Mouse (Mus musculus) urinary bladder, adult 18-20 months (tissue): ENCODE results near the gene E2f1.

Source experiments
- DNase-seq, 2 experiments: peaks; one replicate each; pipeline ENCODE4 v3.0.0; 2022; ENCODE audit warnings: low spot score in 2 of 2, mixed read lengths in 2 of 2

Gene E2f1

DNA sequence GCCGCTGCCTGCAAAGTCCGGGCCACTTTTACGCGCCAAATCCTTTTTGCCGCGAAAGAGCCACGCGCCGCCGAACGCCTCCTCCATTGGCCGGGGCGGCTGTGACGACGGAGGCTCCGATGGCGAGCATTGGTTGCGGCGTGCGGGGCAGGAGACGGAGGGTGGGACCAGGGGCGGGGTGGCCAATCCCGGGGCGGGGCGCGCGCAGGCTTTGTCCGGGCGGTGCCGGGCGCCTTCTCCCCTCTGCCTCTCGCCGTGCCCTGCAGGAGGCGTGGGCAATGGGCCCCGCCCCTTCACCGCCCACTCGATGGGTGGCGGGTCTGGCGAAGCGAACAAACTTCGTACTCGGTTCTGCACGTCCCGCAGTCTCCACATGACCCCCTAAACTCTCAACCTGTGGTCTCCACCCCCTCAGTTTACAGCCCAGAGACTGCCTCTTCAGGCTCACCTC, at the start of gene E2f1:
E2f1 (minus strand) TSS at position 57 of the 451 bp plus-strand sequence.
- peak; percentile 84 to 93 for DNase-seq

DNA sequence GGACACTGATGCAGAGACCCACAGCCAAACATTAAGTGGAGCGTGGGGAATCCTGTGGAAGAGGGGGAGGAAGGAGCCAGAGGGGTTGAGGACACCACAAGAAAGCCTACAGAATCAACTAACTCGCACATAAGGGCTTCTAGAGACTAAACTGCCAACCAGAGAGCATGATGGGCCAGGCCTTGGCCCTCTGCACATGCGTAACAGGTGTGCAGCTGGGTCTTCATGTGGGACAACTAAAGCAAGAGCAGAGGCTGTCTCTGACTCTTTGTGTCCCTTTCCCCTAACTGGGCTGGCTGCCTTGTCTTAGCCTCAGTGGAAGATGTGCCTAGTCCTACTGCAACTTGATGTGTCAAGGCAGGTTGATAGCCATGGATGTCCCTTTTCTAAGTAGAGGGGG, 47.4 kb upstream of the E2f1 start:
- no peak for DNase-seq

DNA sequence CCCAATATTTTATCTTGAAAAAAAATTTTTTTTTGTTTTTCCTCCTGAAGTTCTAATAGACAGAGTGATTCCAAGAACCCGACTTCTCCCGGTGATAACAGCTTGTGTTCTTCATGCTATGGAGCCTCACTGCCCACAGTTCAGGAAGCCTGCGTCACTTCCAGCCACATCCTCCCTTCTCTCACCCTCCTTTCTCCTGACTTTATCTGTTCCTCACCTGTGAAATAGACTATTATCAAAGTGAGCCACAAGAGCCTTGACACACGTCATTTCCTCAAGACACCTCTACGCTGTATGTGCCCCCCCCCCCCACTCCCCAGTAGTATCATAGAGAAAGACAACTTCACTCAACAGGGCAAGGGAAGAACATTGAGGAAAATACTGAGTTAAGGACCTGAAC, 46.0 kb upstream of the E2f1 start:
- no peak for DNase-seq

DNA sequence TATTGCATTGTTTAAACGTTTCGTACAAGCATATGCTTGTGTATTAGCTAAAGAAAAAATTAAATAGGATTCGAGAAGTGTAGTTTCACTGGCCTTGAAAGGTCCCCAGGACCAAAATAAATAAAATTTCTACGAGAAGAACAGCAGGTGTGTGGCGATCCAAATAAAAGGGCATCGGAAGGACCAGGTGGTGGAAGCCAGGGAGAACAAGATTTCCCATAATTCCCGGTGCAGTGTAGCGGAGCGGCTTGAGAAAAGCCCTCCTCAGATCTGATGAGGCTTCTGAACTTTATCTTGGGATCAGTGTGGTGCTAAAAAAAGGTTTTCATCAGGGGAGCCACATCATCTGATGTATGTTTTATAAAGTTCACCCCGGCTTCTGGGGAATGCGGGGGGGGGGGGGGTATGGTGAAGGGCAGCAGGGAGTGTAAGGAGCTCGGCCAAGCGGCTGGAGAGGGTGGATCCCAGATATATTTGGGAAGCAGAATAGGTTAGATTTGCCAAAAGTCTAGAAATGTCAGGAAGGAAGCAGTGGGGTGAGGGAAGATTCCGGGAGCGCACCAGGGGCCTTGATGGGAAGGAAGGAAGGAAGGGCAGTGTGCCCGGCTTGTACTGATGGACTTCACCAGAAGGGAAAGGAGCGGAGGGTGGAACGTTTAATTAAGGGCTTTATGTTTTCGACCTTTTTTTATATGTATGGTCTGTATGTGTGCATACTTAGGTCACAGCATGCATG, 45.3 kb upstream of the E2f1 start:
- no peak for DNase-seq

DNA sequence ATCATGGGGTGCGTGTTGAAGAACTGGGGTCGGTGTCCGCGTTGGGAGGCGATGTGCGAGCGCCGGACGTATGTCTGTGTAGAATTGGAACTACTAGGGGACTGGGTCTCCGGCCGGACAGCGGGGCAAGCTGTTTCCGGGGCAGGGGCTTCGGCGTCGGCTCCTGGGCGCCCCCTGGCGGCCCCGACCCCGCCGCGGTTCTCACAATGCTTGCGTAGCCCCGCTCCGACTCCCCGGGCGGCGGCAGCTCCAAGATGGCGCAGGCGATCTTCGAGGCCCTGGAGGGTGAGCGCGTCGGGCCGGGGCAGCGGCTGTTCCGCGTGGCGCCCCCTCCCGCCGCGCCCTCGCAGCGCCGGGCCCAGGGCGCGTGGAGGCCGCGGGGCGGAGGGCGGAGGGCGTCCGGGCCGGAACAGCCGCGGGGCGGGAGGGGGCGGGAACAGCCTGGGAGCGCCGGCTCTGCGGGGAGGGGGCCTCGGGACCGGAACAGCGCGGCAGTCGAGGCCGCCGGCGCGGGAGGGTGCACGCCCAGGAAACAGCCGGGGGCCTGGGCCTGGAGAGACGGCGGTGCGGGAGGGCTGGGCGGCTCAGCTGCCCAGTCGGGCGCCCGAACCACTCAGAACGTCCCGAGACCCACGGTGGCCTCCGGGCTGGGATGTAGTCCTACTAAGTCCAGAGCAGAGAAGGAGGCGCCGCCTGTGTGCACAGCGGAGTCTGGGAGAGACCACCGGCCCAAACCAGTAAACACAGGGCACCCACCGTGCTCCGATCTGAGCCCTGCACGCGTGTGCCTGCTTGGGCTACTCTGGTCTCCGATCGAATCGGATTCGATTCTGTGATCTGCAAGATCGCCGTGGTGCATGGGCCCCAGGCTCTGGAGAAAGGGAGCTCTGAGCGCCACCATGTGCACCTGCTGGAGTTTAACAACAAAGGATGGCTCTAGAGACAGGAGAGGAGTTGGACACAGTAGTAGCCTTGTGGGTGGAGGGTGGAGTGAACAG, 43.7 kb upstream of the E2f1 start, which contains the start of the genes Zfp341 and 4930519P11Rik:
Zfp341 (plus strand) TSS at position 180 of the 998 bp plus-strand sequence.
4930519P11Rik (minus strand) TSS at position 320 of the 998 bp plus-strand sequence.
- peak; percentile 72 to 84 for DNase-seq

DNA sequence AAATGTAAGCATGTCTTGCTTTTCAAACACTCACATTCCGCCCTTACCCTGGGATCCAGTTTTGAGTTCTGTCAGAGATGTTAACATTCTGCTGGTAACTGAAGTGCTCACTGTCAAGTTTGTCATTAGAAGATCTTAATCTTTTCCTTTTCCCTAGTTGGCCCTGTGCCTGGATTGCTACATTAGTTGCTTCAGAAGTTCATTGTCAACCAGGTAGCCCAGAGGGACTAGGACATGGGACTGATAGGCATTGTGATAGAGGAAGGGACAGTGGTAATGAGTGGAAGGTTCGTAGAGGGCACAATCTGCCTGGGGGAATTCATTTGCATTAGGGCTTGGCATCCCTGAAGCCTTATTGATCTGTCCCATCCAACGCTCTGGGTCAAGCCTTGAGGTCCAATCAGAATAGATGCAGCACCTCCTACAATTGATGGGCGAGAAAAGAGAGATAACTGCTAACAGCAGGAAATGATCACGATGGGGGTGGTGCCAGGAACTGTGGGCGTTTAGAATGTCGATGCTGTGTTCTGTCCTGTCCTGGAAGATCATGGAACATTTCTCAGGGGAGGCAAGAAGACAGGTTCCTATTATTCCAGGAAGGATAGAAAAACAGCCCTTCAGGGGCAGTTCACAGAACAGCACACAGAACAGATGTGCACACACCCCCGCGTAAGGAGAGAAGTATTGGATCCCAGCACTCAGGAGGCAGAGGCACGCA, 39.5 kb upstream of the E2f1 start:
- no peak for DNase-seq

DNA sequence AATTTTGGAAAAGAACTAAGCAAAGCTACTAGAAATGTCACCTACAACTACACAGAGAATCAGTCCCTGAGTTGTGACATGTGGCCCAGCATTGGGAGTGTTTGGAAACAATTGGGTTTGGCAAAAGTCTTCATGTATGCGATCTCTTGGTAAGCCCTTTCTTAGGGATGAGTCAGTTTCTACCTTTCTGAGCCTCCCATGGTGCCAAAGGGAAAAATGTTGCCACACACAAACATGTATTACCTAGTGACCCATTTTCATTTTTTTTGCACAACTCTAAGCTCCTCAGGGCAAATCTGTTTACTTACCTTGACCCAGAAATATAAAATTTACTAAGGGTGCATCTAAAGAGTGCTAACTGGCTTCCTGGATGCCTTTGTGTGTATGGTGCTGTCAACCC, 37.3 kb upstream of the E2f1 start:
- no peak for DNase-seq

DNA sequence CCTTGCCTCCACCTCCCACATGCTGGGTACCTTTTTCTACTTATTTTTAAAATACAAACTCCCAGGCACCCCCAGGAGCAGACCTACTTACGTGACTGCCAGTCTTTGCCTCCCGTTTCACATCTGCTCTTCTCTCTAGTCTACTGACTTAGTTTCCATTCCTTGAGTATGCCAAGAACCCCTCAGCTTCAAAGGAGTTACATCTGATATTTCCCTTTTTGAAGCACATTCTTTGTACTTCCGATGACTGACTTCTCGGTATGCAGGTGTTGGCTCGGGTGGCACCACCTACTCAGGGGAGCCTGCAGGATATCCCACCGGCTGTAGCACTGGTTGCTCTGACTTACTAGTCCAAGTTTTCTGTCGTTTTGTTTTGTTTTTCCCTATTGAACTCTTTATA, 34.5 kb upstream of the E2f1 start:
- DNase-seq: no peak

DNA sequence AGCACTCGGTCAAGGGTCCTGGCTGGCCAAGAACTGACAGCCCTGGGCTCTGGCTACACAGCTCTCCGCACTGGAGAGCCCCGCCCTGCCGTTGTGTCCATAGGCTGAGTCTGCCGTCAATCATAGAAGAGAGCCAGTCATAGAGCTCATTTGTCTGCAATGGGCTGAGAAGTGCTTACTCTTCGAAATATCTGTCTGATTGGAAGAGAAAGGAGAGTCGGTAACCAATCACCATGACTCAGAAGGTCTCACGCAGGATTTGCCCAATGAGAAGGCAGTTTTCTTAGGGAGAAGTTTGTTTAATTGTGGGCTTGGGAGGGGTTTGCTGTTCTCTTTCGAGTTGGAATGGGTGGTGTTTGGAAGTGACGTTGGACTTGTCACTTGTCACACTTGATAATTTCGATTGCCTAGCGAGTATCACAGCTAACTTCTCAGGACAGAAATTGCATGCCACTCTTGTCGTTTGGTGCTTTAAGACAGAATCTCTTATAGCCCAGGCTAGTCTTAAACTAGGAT, 34.0 kb upstream of the E2f1 start, which contains the start of gene Pxmp4:
Pxmp4 (minus strand) TSS at position 71 of the 516 bp plus-strand sequence.
- DNase-seq: peak; percentile 97

DNA sequence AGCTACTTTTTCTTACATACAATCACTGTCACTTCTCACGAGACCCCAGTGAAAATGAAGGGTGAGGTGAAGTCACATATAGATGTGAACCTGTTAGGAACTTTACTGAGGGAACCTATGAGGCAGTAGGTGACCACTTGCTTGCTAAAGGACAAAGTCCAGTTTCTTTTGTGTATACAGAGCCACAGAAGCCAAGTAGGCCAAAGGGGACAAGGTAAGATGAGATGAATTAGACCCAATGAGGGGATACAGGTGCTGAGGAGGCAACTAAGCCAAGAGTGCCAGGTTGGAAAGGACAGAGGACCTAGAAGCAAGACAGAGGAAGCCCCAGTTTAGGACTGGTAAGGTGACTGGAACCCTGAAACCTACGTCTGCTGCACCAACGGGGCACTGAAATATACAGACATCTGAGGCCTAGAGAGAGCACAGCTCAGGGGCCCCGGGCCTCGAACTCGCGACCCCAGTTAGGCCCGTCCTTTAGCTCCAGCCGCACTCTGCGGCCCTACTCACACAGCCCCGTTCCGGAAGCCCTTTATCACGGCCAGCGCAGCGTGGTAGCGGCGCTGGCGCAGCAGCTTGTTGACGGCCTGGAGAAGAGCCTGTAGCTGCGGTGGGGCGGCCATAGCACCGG, 33.4 kb upstream of the E2f1 start:
- DNase-seq: no peak

DNA sequence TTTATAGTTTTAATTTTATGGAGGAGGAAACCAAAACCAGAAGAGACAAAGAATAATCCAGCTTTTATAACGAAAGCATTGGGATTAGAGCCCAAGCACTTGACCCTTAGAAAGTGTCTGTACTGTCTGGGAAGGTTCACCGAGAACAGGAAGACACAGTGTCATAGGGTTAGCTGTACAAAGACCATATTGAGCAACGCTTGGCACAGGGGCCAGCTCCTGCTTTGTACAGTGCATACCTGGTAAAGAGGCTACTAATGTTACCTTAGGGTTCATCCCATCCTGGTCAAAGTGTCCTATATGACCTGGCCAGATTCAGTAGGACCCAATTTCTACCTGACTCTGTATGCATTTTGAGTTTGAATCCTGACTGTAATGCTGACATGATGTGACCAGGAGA, 31.6 kb upstream of the E2f1 start:
- DNase-seq: no peak

DNA sequence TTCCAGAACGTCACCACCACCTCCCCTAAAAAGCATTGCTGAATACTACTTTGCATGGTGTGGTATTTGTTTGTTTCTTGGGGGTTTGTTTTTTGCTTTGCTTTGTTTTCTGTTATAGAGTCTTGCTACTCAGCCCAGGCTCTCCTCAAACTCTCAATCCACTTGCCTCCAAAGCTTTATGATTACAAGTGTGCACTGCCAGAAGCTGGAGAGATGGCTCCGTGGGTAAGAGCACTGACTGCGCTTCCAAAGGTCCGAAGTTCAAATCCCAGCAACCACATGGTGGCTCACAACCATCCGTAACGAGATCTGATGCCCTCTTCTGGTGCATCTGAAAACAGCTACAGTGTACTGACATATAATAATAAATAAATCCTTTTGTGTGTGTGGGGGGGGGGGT, 30.9 kb upstream of the E2f1 start:
- DNase-seq: no peak

DNA sequence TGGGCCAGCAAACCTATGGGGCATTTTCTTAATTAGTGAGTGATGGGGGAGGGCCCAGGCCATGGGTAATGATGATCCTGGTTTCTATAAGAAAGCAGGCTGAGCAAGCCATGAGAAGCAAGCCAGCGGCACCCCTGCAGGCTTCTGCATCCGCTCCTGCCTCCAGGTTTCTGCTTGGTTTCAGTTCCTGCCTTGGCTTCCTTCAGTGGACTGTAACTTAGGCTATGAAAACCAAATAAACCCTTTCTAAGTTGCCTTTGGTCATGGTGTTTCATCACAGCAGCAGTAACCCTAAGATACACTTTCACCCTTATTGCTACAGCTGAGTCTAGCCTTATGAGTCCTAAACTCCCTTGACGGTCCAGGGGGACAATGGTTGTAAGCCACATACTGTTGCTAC, 27.7 kb upstream of the E2f1 start:
- no peak for DNase-seq

DNA sequence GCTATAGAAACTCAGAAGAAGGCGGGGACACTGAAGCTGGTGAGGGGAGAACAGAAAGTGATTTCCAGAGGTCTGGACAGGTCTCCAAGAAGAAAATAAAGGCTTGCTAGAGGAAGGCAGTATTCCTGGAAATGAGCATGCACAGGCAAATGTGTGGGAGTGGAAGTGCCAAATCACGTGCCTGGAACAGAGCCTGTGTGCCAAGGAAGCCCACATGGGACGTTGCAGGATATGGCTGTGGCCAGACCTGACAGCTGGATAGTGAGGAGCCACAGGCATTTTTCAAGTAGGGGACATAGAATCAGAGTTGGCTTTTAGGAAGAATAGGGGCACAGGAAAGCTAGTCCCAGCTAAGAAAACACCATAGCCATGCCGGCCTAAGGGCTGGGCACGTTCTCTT, 26.1 kb upstream of the E2f1 start:
- DNase-seq: no peak

DNA sequence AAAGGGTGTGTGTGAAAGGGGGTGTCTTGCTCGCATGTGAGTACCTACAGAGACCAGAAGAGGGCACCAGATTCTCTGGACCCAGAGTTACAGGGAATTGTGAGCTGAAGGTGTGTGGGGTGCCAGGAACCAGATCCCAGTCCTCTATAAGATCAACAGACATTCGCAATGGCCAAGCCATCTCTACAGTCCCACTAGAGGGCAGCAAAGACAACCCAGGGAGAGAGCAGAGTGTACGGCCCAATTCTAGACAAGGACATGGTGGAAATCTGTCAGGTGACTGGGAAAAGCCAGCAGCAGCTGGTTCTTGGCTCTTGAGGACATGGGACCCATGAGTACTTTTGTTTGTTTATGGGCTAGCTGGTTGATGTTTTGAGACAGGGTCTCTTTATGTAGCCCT, 23.3 kb upstream of the E2f1 start:
- no peak for DNase-seq

DNA sequence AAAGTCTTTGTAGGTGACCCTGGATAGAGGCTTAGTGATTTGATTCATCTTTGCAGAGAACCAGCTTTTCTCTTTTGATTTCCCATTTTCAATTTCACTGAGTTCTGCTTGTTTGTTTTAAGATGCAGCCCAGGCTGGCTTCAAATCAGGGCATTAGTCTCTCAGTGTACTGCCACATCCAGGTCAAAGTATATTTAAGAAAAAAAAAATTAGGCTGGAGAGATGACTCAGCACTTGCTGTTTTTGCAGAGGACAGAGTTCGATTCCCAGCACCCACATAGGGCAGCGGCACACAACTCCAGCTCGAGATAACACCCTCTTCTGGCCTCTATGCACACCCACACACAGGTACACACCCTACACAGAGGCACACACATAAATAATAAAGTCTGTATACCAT, 21.5 kb upstream of the E2f1 start:
- no peak for DNase-seq

DNA sequence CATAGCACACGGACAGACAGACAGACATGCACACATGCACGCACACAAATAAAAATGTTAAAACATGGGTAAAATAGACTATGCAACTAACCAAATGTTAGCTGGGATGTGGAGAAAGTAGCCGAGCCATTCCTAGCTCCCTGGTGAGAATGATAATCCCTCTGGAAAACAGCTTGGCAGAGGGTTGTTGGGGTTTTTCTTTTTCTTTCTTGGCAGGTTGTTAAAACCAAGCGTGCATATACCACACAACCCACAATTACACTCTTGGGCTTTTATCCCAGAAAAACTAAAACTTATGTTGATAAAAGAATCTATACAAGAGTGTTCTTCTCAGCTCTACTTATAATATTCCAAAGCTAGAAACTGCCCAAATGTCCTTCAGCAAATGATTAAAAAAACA, 19.4 kb upstream of the E2f1 start:
- no peak for DNase-seq

DNA sequence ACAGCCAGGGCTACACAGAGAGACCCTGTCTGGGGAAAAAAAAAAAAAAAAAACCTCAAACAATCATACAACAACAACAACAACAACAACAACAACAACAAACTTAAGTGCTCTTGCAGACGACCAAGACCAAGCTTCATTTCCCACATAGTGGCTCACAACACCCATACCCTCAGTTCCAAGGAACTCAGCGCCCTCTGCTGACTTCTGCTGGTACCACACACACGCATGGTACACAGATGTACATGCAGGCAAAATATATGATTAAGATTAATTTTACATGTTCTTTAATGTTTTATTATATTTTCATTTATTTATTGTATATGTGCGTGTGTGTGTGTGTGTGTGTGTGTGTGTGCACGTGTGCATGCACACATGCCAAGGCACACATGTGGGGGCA, 16.7 kb upstream of the E2f1 start:
- DNase-seq: no peak

DNA sequence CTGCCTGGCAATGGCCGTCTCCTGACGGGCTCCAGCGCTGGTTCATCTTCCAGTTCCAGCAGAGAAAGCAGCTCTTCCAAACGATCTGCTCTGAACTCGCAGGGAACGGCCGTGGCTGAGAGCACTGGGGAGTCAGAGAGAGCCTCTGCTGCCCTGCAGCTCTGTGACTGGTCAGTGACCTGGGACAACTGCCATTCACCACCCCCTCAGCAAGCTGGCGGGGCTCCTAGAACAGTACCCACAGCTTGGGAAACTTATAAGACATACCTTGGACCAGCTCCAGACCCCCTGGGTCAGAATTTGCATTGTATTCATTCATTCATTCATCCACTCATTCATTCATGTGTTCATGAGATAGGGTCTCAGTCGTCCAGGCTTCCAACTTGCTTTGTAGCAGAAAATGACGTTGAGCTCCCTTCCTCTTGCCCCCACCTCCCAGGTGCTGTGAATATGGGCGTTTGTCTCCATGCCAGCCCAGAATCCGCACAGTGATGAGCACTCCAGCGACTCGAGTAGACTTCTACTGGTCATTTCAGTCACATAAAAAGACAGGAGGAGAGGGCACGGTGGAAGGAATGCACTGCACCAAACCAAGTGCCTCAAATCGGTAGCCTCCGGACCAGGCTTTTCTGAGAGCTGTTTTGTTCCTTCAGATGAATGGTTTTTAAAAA, 15.4 kb upstream of the E2f1 start:
- no peak for DNase-seq
